Mouse (Mus musculus) embryonic fibroblast, embryonic 13.5 days (primary cell): ENCODE measurements at regions not wholly inside any gene's neighbourhood (a gene's known extent, or its start where the extent isn't known, plus 50 kb on each side); places are given as distances from the start of the nearest gene placed in this dataset.

Source experiments
- CTCF ChIP-seq: IDR thresholded peaks from 2 replicates; pipeline ENCODE4 v1.5.1; 2011; ENCODE audit warnings: mild to moderate bottlenecking, control low read depth, low read length, moderate library complexity, borderline replicate concordance; ENCODE audit not compliant: insufficient read depth
- POLR2A ChIP-seq: IDR thresholded peaks from 2 replicates; pipeline ENCODE4 v1.6.1; 2011; ENCODE audit warnings: low read depth, mild to moderate bottlenecking, control low read depth, low read length, moderate library complexity

DNA sequence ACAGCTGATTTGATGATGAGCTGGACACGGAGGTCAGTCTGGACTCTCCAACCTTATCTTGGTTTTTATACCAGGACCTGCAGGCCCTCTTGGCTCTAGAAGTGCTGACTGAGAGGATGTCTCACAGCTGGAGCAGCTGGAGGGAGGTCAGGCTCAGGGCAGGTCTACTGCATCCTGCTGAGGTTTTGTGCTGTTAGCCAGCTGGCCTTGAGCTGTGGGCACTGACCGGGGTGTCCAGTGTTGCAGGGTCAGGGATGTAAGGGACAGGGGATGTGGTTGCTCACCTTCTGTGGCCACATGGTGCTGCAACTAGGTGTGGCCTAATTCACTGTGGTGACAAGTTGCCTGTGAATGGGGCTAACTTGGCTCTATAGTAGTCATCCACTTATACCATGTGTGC lies 211.0 kb upstream of the Eef2kmt start:
- TF ChIP-seq CTCF (no peak), POLR2A (no peak)
